Mouse (Mus musculus) E14TG2a.4 (cell line): ENCODE data around the gene Kdm3a.

Experiments
- CTCF ChIP-seq: conservative IDR thresholded peaks from 2 replicates; pipeline ENCODE4 v1.5.1; 2014; ENCODE audit warnings: low read length
- NANOG ChIP-seq: IDR thresholded peaks from 2 replicates; pipeline ENCODE4 v1.6.1; 2014; ENCODE audit warnings: borderline replicate concordance, low read length, mixed read lengths
- POU5F1 ChIP-seq: IDR thresholded peaks from 2 replicates; pipeline ENCODE4 v1.6.1; 2014; ENCODE audit warnings: low read length, borderline replicate concordance

GRCm38 (mm10) chr6:71590154-71590553 is 42.6 kb downstream of the Kdm3a start:
- TF ChIP-seq POU5F1: no peak
- no peak for TF ChIP-seq CTCF
- TF ChIP-seq NANOG: no peak
